21 mouse cellular contexts compared by ENCODE assay signal in the genomic region with DNA sequence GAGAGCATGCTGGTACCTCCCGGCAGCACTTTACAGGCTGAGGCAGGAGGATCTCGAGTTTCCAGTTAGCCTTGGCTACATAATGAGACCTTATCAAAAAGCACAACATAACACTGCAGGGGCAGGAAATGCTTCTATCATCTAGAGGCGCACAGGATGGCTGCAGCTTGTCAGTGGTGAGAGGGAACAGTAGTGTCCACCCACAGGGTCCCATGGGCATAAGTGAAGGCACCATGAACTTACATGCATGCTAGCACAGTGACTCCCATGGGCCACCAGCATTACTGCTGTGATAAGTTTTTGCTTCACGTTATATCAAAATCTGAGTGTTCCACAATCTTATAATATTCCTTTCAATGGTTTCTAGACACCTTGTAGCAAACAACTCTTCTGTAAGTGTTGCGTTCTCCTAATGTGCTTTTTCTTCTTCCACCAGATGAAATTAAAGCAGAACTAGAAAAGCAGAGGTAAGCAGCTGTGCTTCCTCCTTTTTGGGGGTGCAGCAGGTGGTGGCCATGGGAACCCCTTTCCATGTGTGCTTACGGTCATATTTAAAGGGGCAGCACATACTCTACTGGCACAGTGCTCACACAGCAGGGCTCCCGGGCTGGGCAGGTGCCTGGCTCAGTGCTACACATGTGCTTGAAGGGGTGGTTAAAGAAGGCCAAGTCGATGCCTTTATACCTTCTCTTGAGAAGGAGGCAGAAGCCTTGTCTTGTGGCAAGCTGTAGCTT. TPM values are rescaled to one million over a fixed set of nuclear protein-coding genes. Genes with fewer than 3 reads are reported as not detected.
A peak's percentile ranks its signal among the peaks of the same experiment; 100 is the strongest.
DNase-seq lines count a peak whose midpoint lies in the region; ATAC-seq and TF ChIP-seq lines count a peak whose summit lies in the region.
"Had no signal": no experiment of that assay in that cellular context is flagged by ENCODE, and none has a peak within 500 bp of the region (broad histone marks: within the 10 kb centered on the region; RNA-seq: fewer than 3 reads in every experiment).

No protein-coding gene starts in this region.

- TF ChIP-seq RAD21 in MEL (IDR thresholded peaks at IDR 0.05; ENCODE audit: low read depth, low read length): no peak

- H3K27ac ChIP-seq in MEL (ENCODE audit: control insufficient read depth, low read depth, low read length) (no peak overlapping the region), macrophage (peak overlapping the region; percentile 48)
- H3K27ac ChIP-seq in intestine, postnatal 0 days (ENCODE audit: low read depth, low read length): no peak overlapping the region
- no peak overlapping the region for H3K27ac ChIP-seq in midbrain, embryonic 10.5 days (replicated peaks)
- H3K27ac ChIP-seq: embryonic facial prominence, embryonic 12.5 days; forebrain, embryonic 12.5 days; hindbrain, embryonic 15.5 days; limb, embryonic 13.5 days; liver, embryonic 15.5 days; midbrain, embryonic 13.5 days had no signal

- TF ChIP-seq CTCF in MEL (IDR thresholded peaks at IDR 0.05 in 2 of 3, conservative IDR thresholded peaks at IDR 0.05 in 1 of 3; ENCODE audit: control insufficient read depth in 1 of 3, insufficient read depth in 1 of 3, low read depth in 2 of 3, low read length in 3 of 3, poor library complexity in 1 of 3, severe bottlenecking in 1 of 3): no peak
- TF ChIP-seq CTCF in intestine, postnatal 0 days (IDR thresholded peaks at IDR 0.05; ENCODE audit: low read depth): no peak

- H3K36me3 ChIP-seq in MEL (ENCODE audit: control insufficient read depth in 1 of 2, insufficient read depth in 2 of 2, low read length in 2 of 2): no peaks in the 10 kb centered on the region; a peak in 1 of 4 replicates
- H3K36me3 ChIP-seq in macrophage (ENCODE audit: inconsistent target): peaks cover 24% of the 10 kb centered on the region; the same call in 1 of the 2 replicates
- peaks cover 20% of the 10 kb centered on the region; the same call in 1 of the 2 replicates for H3K36me3 ChIP-seq in intestine, postnatal 0 days (ENCODE audit: control insufficient read depth, insufficient read depth)
- H3K36me3 ChIP-seq in midbrain, embryonic 10.5 days: no peaks in the 10 kb centered on the region
- H3K36me3 ChIP-seq: embryonic facial prominence, embryonic 12.5 days; forebrain, embryonic 12.5 days; hindbrain, embryonic 15.5 days; midbrain, embryonic 13.5 days had no signal

- no peaks in the 10 kb centered on the region for H3K4me1 ChIP-seq in MEL (ENCODE audit: control insufficient read depth in 1 of 2, insufficient read depth in 2 of 2, low read length in 2 of 2)
- H3K4me1 ChIP-seq in intestine, postnatal 0 days (replicated peaks; ENCODE audit: control insufficient read depth, insufficient read depth, low read length): peaks cover 9% of the 10 kb centered on the region; the same call in 1 of the 2 replicates
- no peaks in the 10 kb centered on the region; the same call in 1 of the 2 replicates for H3K4me1 ChIP-seq in midbrain, embryonic 10.5 days
- H3K4me1 ChIP-seq: embryonic facial prominence, embryonic 12.5 days; forebrain, embryonic 12.5 days; hindbrain, embryonic 15.5 days; limb, embryonic 13.5 days; midbrain, embryonic 13.5 days had no signal

- no peak overlapping the region for H3K4me2 ChIP-seq in intestine, postnatal 0 days (replicated peaks; ENCODE audit: low read depth)
- H3K4me2 ChIP-seq: embryonic facial prominence, embryonic 12.5 days; forebrain, embryonic 12.5 days; hindbrain, embryonic 15.5 days; limb, embryonic 13.5 days; liver, embryonic 15.5 days; midbrain, embryonic 13.5 days had no signal

- peak; percentile 48 for DNase-seq in thymus, postnatal 0 days (ENCODE audit: low spot score)
- DNase-seq in thymus, adult 18-20 months: no peak
- peak; percentile 34 for DNase-seq in MEL (ENCODE audit: low read depth, low spot score)
- peak; percentile 75 to 78 for DNase-seq in spleen, postnatal 36 days (ENCODE audit: low spot score in 2 of 2)
- DNase-seq in cerebellum, postnatal 25 days: no peak
- no peak for DNase-seq in midbrain, embryonic 10.5 days (ENCODE audit: low spot score)
- DNase-seq: adrenal gland, postnatal 14 days; cerebellum, adult 9-10 months; gastrocnemius, postnatal 36 days; heart, postnatal 4 days; kidney, adult 8-10 months; kidney, postnatal 10 days; right cerebral cortex, postnatal 14 days had no signal

- TF ChIP-seq POLR2A in MEL (IDR thresholded peaks at IDR 0.05; ENCODE audit: control insufficient read depth in 1 of 2, insufficient read depth in 1 of 2, low read depth in 1 of 2, low read length in 2 of 2, poor library complexity in 1 of 2): no peak

- no peak for ATAC-seq in intestine, postnatal 0 days
- ATAC-seq: midbrain, embryonic 13.5 days had no signal

- 50% methylated on average over 8 of the region's 8 CpGs for WGBS in macrophage (ENCODE audit: missing documents)
- 87% methylated on average over 8 of the region's 8 CpGs for WGBS in intestine, postnatal 0 days
- WGBS in midbrain, embryonic 10.5 days: 93% methylated on average over 8 of the region's 8 CpGs

- H3K4me3 ChIP-seq in MEL (ENCODE audit: control insufficient read depth in 1 of 2, insufficient read depth in 1 of 2, low read depth in 2 of 2, low read length in 2 of 2): no peak overlapping the region
- no peak overlapping the region for H3K4me3 ChIP-seq in macrophage (ENCODE audit: inconsistent target)
- no peak overlapping the region for H3K4me3 ChIP-seq in intestine, postnatal 0 days (ENCODE audit: low read depth, low read length)
- H3K4me3 ChIP-seq in midbrain, embryonic 10.5 days: no peak overlapping the region
- H3K4me3 ChIP-seq: embryonic facial prominence, embryonic 12.5 days; forebrain, embryonic 12.5 days; hindbrain, embryonic 15.5 days; limb, embryonic 13.5 days; liver, embryonic 15.5 days; midbrain, embryonic 13.5 days had no signal

- H3K79me2 ChIP-seq in MEL (ENCODE audit: control insufficient read depth, insufficient read depth, low read length, poor library complexity): peaks cover 2% of the 10 kb centered on the region; the same call in 1 of the 2 replicates
- peaks cover 73% of the 10 kb centered on the region for H3K79me2 ChIP-seq in macrophage (ENCODE audit: inconsistent target)

- TF ChIP-seq EP300 in MEL (IDR thresholded peaks at IDR 0.05; ENCODE audit: low read depth in 1 of 2, low read length in 2 of 2): no peak

- H3K9ac ChIP-seq in MEL (ENCODE audit: control insufficient read depth, low read depth, low read length, poor library complexity, severe bottlenecking): no peak overlapping the region
- H3K9ac ChIP-seq in intestine, postnatal 0 days (ENCODE audit: low read depth, low read length): no peak overlapping the region
- H3K9ac ChIP-seq: embryonic facial prominence, embryonic 12.5 days; forebrain, embryonic 12.5 days; hindbrain, embryonic 15.5 days; limb, embryonic 13.5 days; liver, embryonic 15.5 days; midbrain, embryonic 13.5 days had no signal

- H3K27me3 ChIP-seq in MEL (ENCODE audit: control insufficient read depth in 1 of 2, insufficient read depth in 2 of 2, low read length in 2 of 2): no peaks in the 10 kb centered on the region
- no peaks in the 10 kb centered on the region for H3K27me3 ChIP-seq in intestine, postnatal 0 days (replicated peaks; ENCODE audit: control insufficient read depth, insufficient read depth, low read length)
- H3K27me3 ChIP-seq in midbrain, embryonic 10.5 days (ENCODE audit: low read depth, poor library complexity, severe bottlenecking): no peaks in the 10 kb centered on the region
- H3K27me3 ChIP-seq: embryonic facial prominence, embryonic 12.5 days; forebrain, embryonic 12.5 days; hindbrain, embryonic 15.5 days; limb, embryonic 13.5 days; liver, embryonic 15.5 days; midbrain, embryonic 13.5 days had no signal

- no peaks in the 10 kb centered on the region for H3K9me3 ChIP-seq in MEL (replicated peaks; ENCODE audit: insufficient read depth, low read length)
- H3K9me3 ChIP-seq in intestine, postnatal 0 days (ENCODE audit: control insufficient read depth): no peaks in the 10 kb centered on the region
- H3K9me3 ChIP-seq in midbrain, embryonic 10.5 days (replicated peaks): no peaks in the 10 kb centered on the region
- H3K9me3 ChIP-seq: embryonic facial prominence, embryonic 12.5 days; forebrain, embryonic 12.5 days; hindbrain, embryonic 15.5 days; limb, embryonic 13.5 days; liver, embryonic 15.5 days; midbrain, embryonic 13.5 days had no signal

TF ChIP-seq in MEL, 35 proteins besides CTCF, POLR2A, EP300 and RAD21 (continues in another document):
- no peak for TF ChIP-seq BHLHE40 (IDR thresholded peaks at IDR 0.05; ENCODE audit: borderline replicate concordance, low read depth, low read length)
- no peak for TF ChIP-seq ZMIZ1 (IDR thresholded peaks at IDR 0.05; ENCODE audit: low read depth, low read length)
- TF ChIP-seq ZKSCAN1 (IDR thresholded peaks at IDR 0.05; ENCODE audit: low read depth, low read length): no peak
- TF ChIP-seq HCFC1 (IDR thresholded peaks at IDR 0.05; ENCODE audit: low read depth, low read length): no peak
- TF ChIP-seq KAT2A (conservative IDR thresholded peaks at IDR 0.05; ENCODE audit: low read depth, low read length): no peak

RNA-seq across cellular contexts. Expression of gene Arfgef2, which starts 21.3 kb away (rescaled TPM):
- polyA plus RNA-seq in thymus, postnatal 0 days (2015; fragmentation: Nextera tagmentation; extraction: Ambion mirVana): 5.6 and 6.2 TPM in 2 replicates
- total RNA-seq in MEL (2012; rRNA removed): 18.3 and 19.1 TPM in 2 replicates
- polyA plus RNA-seq in MEL (2012; ENCODE audit: insufficient read depth in 1 of 2, insufficient read length in 2 of 2, low read depth in 1 of 2, low replicate concordance in 2 of 2, missing spikeins in 1 of 2): 10 to 100 TPM; 24.5 to 27.4 TPM
- 100 to 1,000 TPM in 4 of 26 experiments, 10 to 100 TPM in 22; 30.9 to 123 (median 73.2) TPM for total RNA-seq in macrophage (2018; cell fraction: chromatin; rRNA removed)
- 10 to 100 TPM; 25.2 to 53.8 (median 41.7) TPM for total RNA-seq in macrophage (2018; cell fraction: cytosol; rRNA removed)
- 10 to 100 TPM; 30.8 to 82.6 (median 58.2) TPM for total RNA-seq in macrophage (2018; cell fraction: nucleus; rRNA removed)
- 27.8 to 30.3 TPM (median 28.9 TPM) in 3 replicates for polyA plus RNA-seq in macrophage (2018)
- 6.1 and 6.5 TPM in 2 replicates for polyA plus RNA-seq in intestine, postnatal 0 days (2015; fragmentation: Nextera tagmentation; extraction: Ambion mirVana)
- polyA plus RNA-seq in midbrain, embryonic 10.5 days (2016; fragmentation: Nextera tagmentation; extraction: Ambion mirVana): 4.2 and 5.3 TPM in 2 replicates

RNA-seq across cellular contexts. Expression of gene Trp53rkb, which starts 34.3 kb away (rescaled TPM):
- polyA plus RNA-seq in thymus, postnatal 0 days (2015; fragmentation: Nextera tagmentation; extraction: Ambion mirVana): 9.3 and 9.4 TPM in 2 replicates
- total RNA-seq in MEL (2012; rRNA removed): 7.6 and 8.9 TPM in 2 replicates
- 1 to 10 TPM in 1 of 2 experiments, not detected in 1; 6.8 TPM for polyA plus RNA-seq in MEL (2012; ENCODE audit: insufficient read depth in 1 of 2, insufficient read length in 2 of 2, low read depth in 1 of 2, low replicate concordance in 2 of 2, missing spikeins in 1 of 2)
- total RNA-seq in macrophage (2018; cell fraction: chromatin; rRNA removed): 10 to 100 TPM in 1 of 26 experiments, 1 to 10 TPM in 23, under 1 TPM in 2; 0.65 to 14.7 (median 4.1) TPM
- 1 to 10 TPM in 20 of 26 experiments, under 1 TPM in 6; 0.61 to 3.2 (median 1.4) TPM for total RNA-seq in macrophage (2018; cell fraction: cytosol; rRNA removed)
- total RNA-seq in macrophage (2018; cell fraction: nucleus; rRNA removed): 10 to 100 TPM in 1 of 26 experiments, 1 to 10 TPM in 23, under 1 TPM in 2; 0.80 to 10.0 (median 3.7) TPM
- polyA plus RNA-seq in macrophage (2018): 0.82 to 1.9 TPM (median 1.2 TPM) in 3 replicates
- 3.7 and 5.1 TPM in 2 replicates for polyA plus RNA-seq in intestine, postnatal 0 days (2015; fragmentation: Nextera tagmentation; extraction: Ambion mirVana)
- polyA plus RNA-seq in midbrain, embryonic 10.5 days (2016; fragmentation: Nextera tagmentation; extraction: Ambion mirVana): 10.0 and 12.7 TPM in 2 replicates

Comparison
In these comparisons a context has a peak if more than half of its experiments do, and no peak if none do; other contexts are left out.
1. DNase-seq: peak in thymus, postnatal 0 days (single experiment), MEL (single experiment) and spleen, postnatal 36 days (2 of 2); none in thymus, adult 18-20 months (0 of 2), cerebellum, postnatal 25 days (0 of 2) and midbrain, embryonic 10.5 days (single experiment).